Comparison of ENCODE assay signal across 32 mouse cellular contexts in genomic region chr3:116963213-116963612, GRCm38 (mm10). TPM values are rescaled to one million over a fixed set of nuclear protein-coding genes. Genes with fewer than 3 reads are reported as not detected.
DNase-seq lines count a peak whose midpoint lies in the region; ATAC-seq and TF ChIP-seq lines count a peak whose summit lies in the region.
"Had no signal": no experiment of that assay in that cellular context is flagged by ENCODE, and none has a peak within 500 bp of the region (broad histone marks: within the 10 kb centered on the region; RNA-seq: fewer than 3 reads in every experiment).

No protein-coding gene starts in this region.

- H3K27me3 ChIP-seq in heart, embryonic 14.5 days (ENCODE audit: control insufficient read depth, insufficient read depth, low read length) = no peaks in the 10 kb centered on the region
- no peaks in the 10 kb centered on the region for H3K27me3 ChIP-seq in heart, postnatal 0 days (ENCODE audit: control insufficient read depth, insufficient read depth, low read length)
- H3K27me3 ChIP-seq: limb, embryonic 15.5 days; midbrain, embryonic 12.5 days; neural tube, embryonic 15.5 days had no signal

- TF ChIP-seq EP300 in heart, postnatal 0 days (IDR thresholded peaks at IDR 0.05; ENCODE audit: low read depth) = no peak; the same call in 1 of the 2 replicates

- peaks cover 3 to 9% of the 10 kb centered on the region in 2 experiments; a peak in 2 of 4 replicates for H3K4me1 ChIP-seq in heart, embryonic 14.5 days (ENCODE audit: control insufficient read depth in 2 of 2, insufficient read depth in 2 of 2, low read length in 2 of 2)
- H3K4me1 ChIP-seq in heart, postnatal 0 days (ENCODE audit: control insufficient read depth, insufficient read depth) = peaks cover 13% of the 10 kb centered on the region

- H3K27ac ChIP-seq in gastrocnemius, adult 2 months = peak overlapping the region; percentile 73
- H3K27ac ChIP-seq in heart, embryonic 14.5 days (replicated peaks in 1 of 2; ENCODE audit: control insufficient read depth in 1 of 2, insufficient read depth in 1 of 2, low read depth in 2 of 2, low read length in 2 of 2) = peak overlapping the region; percentile 61 to 73
- peak overlapping the region; percentile 50 for H3K27ac ChIP-seq in heart, postnatal 0 days (ENCODE audit: low read depth)
- H3K27ac ChIP-seq: embryonic facial prominence, embryonic 10.5 days; forebrain, embryonic 10.5 days; hindbrain, embryonic 14.5 days; limb, embryonic 15.5 days; liver, embryonic 14.5 days; midbrain, embryonic 12.5 days; neural tube, embryonic 15.5 days; stomach, postnatal 0 days had no signal

- WGBS in heart, embryonic 14.5 days = 49% methylated on average over 4 of the region's 4 CpGs
- WGBS in heart, postnatal 0 days = 36% methylated on average over 4 of the region's 4 CpGs

- intact Hi-C loops in gastrocnemius, adult 2 months (cut with DNase I) = loop anchor here (10.0 kb wide), 1 partner anchor 58 kb away; no protein-coding TSS in a partner anchor
- intact Hi-C loops in gastrocnemius, postnatal 36 days (cut with DNase I) = no loop called here

- no peak overlapping the region; the same call in 1 of the 2 replicates for H3K4me3 ChIP-seq in gastrocnemius, adult 2 months
- H3K4me3 ChIP-seq in heart, embryonic 14.5 days (ENCODE audit: control insufficient read depth in 1 of 2, insufficient read depth in 1 of 2, low read depth in 1 of 2, low read length in 2 of 2) = no peak overlapping the region
- H3K4me3 ChIP-seq in heart, postnatal 0 days (ENCODE audit: low read depth, low read length) = no peak overlapping the region
- H3K4me3 ChIP-seq: embryonic facial prominence, embryonic 10.5 days; forebrain, embryonic 10.5 days; left cerebral cortex, adult 2 months; limb, embryonic 15.5 days; midbrain, embryonic 12.5 days; neural tube, embryonic 15.5 days had no signal

- no peak overlapping the region for H3K9ac ChIP-seq in heart, embryonic 14.5 days (ENCODE audit: low read length)
- H3K9ac ChIP-seq in heart, postnatal 0 days (replicated peaks; ENCODE audit: low read depth, low read length) = no peak overlapping the region
- H3K9ac ChIP-seq: hindbrain, embryonic 14.5 days; limb, embryonic 15.5 days; liver, embryonic 14.5 days; midbrain, embryonic 12.5 days; neural tube, embryonic 15.5 days had no signal

- H3K9me3 ChIP-seq in heart, embryonic 14.5 days (ENCODE audit: control insufficient read depth, low read length) = no peaks in the 10 kb centered on the region
- H3K9me3 ChIP-seq in heart, postnatal 0 days (replicated peaks; ENCODE audit: control insufficient read depth, low read length) = no peaks in the 10 kb centered on the region
- H3K9me3 ChIP-seq: embryonic facial prominence, embryonic 10.5 days; forebrain, embryonic 10.5 days; limb, embryonic 15.5 days; midbrain, embryonic 12.5 days; neural tube, embryonic 15.5 days had no signal

- H3K36me3 ChIP-seq in heart, embryonic 14.5 days (ENCODE audit: control insufficient read depth, insufficient read depth, low read length) = no peaks in the 10 kb centered on the region
- no peaks in the 10 kb centered on the region for H3K36me3 ChIP-seq in heart, postnatal 0 days (replicated peaks; ENCODE audit: control insufficient read depth, insufficient read depth, low read length)
- H3K36me3 ChIP-seq: embryonic facial prominence, embryonic 10.5 days; forebrain, embryonic 10.5 days; limb, embryonic 15.5 days; midbrain, embryonic 12.5 days; neural tube, embryonic 15.5 days had no signal

- peak; percentile 68 for ATAC-seq in heart, embryonic 14.5 days (ENCODE audit: insufficient number of reproducible peaks, insufficient read depth, low FRiP score, low read depth)
- ATAC-seq in heart, postnatal 0 days (ENCODE audit: insufficient read depth, low read depth) = peak; percentile 48
- ATAC-seq: forebrain, embryonic 16.5 days; inflammation-experienced regulatory T-cells, adult 6 months had no signal

- TF ChIP-seq CTCF in gastrocnemius, adult 2 months (IDR thresholded peaks at IDR 0.05) = no peak
- TF ChIP-seq CTCF in heart, postnatal 0 days (IDR thresholded peaks at IDR 0.05; ENCODE audit: low read depth) = no peak

- H3K4me2 ChIP-seq in heart, embryonic 14.5 days (ENCODE audit: low read length) = no peak overlapping the region
- H3K4me2 ChIP-seq in heart, postnatal 0 days (ENCODE audit: low read depth, low read length) = no peak overlapping the region
- H3K4me2 ChIP-seq: hindbrain, embryonic 14.5 days; limb, embryonic 15.5 days; midbrain, embryonic 12.5 days; neural tube, embryonic 15.5 days had no signal

- DNase-seq in gastrocnemius, adult 2 months = no peak
- no peak for DNase-seq in gastrocnemius, postnatal 36 days
- no peak for DNase-seq in heart, postnatal 4 days
- peak; percentile 36 for DNase-seq in 3T3-L1 (ENCODE audit: low read depth, low spot score)
- DNase-seq in heart, postnatal 0 days (ENCODE audit: low spot score) = peak; percentile 80
- DNase-seq in thymus, postnatal 4 days = no peak
- DNase-seq in cerebellum, adult 9-10 months = no peak
- DNase-seq: adrenal gland, postnatal 36 days; cerebellum, adult 11 months; cerebellum, postnatal 10 days; gastrocnemius, postnatal 14 days; kidney, adult 18-20 months; kidney, postnatal 4 days; layer of hippocampus, adult 9-11 months; left cerebral cortex, postnatal 4 days; right cerebral cortex, adult 18-20 months; thymus, adult 2 months had no signal

RNA-seq across cellular contexts. Expression of gene 4930455H04Rik, which starts 4.9 kb away (rescaled TPM):
- total RNA-seq in gastrocnemius, adult 2 months (2021) = under 1 TPM in 1 of 2 experiments, not detected in 1; 0.18 TPM
- total RNA-seq in gastrocnemius, postnatal 36 days (2021) = under 1 TPM in 1 of 2 experiments, not detected in 1; 0.31 TPM
- not detected in 2 replicates for polyA plus RNA-seq in heart, embryonic 14.5 days (2014; fragmentation: Nextera tagmentation; extraction: Ambion mirVana)
- under 1 TPM in 1 of 2 experiments, not detected in 1; 0.32 TPM for total RNA-seq in heart, postnatal 4 days (2021)
- total RNA-seq in heart, postnatal 0 days (2014; rRNA removed; ENCODE audit: low replicate concordance) = not detected in 2 replicates
- polyA plus RNA-seq in heart, postnatal 0 days (2015; fragmentation: Nextera tagmentation; extraction: Ambion mirVana) = 0.11 TPM in 1 of 2 replicates, not detected in the other
- total RNA-seq: left cerebral cortex, adult 2 months; left cerebral cortex, postnatal 4 days; megakaryocyte progenitor cell, adult 5-6 weeks had no signal
- polyA plus RNA-seq: cortical plate, adult 2 months; embryonic facial prominence, embryonic 10.5 days; forebrain, embryonic 10.5 days; forebrain, embryonic 16.5 days; hindbrain, embryonic 14.5 days; inflammation-experienced regulatory T-cells, adult 6 months; kidney, embryonic 16.5 days; limb, embryonic 15.5 days; liver, embryonic 14.5 days; midbrain, embryonic 12.5 days; neural tube, embryonic 15.5 days; thymus, adult 2 months had no signal

RNA-seq across cellular contexts. Expression of gene Palmd, which starts 5.6 kb away (rescaled TPM):
- 10 to 100 TPM; 25.3 to 37.5 TPM for total RNA-seq in gastrocnemius, adult 2 months (2021)
- total RNA-seq in gastrocnemius, postnatal 36 days (2021) = 10 to 100 TPM; 22.4 to 22.7 TPM
- 17.7 and 18.6 TPM in 2 replicates for polyA plus RNA-seq in heart, embryonic 14.5 days (2014; fragmentation: Nextera tagmentation; extraction: Ambion mirVana)
- total RNA-seq in heart, postnatal 4 days (2021) = 10 to 100 TPM; 61.6 to 66.2 TPM
- total RNA-seq in heart, postnatal 0 days (2014; rRNA removed; ENCODE audit: low replicate concordance) = 7.9 and 10.9 TPM in 2 replicates
- 23.2 and 29.7 TPM in 2 replicates for polyA plus RNA-seq in heart, postnatal 0 days (2015; fragmentation: Nextera tagmentation; extraction: Ambion mirVana)
- total RNA-seq: megakaryocyte progenitor cell, adult 5-6 weeks had no signal
- polyA plus RNA-seq: inflammation-experienced regulatory T-cells, adult 6 months had no signal

Comparison
In these comparisons a context has a peak if more than half of its experiments do, and no peak if none do; other contexts are left out.
1. DNase-seq: peak in 3T3-L1 (single experiment) and heart, postnatal 0 days (single experiment); none in gastrocnemius, adult 2 months (single experiment), gastrocnemius, postnatal 36 days (0 of 2), heart, postnatal 4 days (single experiment), thymus, postnatal 4 days (single experiment) and cerebellum, adult 9-10 months (single experiment).
2. Peak in every context shown above with its lines, with median percentiles within 50 percentile points of each other: H3K27ac ChIP-seq.